Mouse (Mus musculus) C2C12 (cell line): ENCODE measurements around the gene Pitpna.

Source experiments
- CEBPB ChIP-seq: IDR thresholded peaks from one replicate; pipeline ENCODE4 v1.6.1; 2011; ENCODE audit warnings: low read depth, mild to moderate bottlenecking, control low read depth, moderate library complexity
- CTCF ChIP-seq: IDR thresholded peaks from one replicate; pipeline ENCODE4 v1.5.1; 2011; ENCODE audit not compliant: control insufficient read depth, insufficient read depth, insufficient read length
- MAX ChIP-seq: IDR thresholded peaks from one replicate; pipeline ENCODE4 v1.6.1; 2011; ENCODE audit warnings: mild to moderate bottlenecking, control low read depth
- USF1 ChIP-seq: IDR thresholded peaks from one replicate; pipeline ENCODE4 v1.6.1; 2011; ENCODE audit warnings: low read depth, mild to moderate bottlenecking, control low read depth, moderate library complexity

DNA sequence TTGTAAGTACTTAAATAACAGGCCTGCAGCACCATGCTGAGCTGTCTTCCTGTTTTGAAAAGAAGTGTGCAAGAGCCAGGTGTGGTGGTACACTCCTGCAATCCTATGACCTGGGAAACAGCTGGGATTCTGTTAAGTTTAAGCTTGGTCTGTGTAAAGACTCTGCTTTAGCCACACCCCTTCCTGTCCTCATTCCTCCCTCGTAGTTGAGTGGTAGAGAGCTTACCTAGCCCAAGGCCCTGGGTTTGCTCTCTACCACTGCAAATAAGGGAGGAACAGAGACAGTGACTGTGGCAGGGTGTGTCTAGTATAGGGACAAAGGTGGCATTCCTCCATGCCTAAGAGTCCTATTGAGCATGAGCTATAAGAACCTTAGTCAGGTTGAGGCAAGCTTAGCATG lies 17.4 kb downstream of the Pitpna start:
- TF ChIP-seq USF1 (no peak), CTCF (no peak), CEBPB (no peak), MAX (no peak)
